Mouse (Mus musculus) CD4-positive helper T cell, adult 2 months (primary cell): ENCODE measurements around the gene Cyp27a1.

Experiments
- DNase-seq: peaks from one replicate; pipeline ENCODE4 v3.0.0-alpha.2; 2012; ENCODE audit warnings: low read depth, missing footprints, low spot score

The Cyp27a1 gene

DNA sequence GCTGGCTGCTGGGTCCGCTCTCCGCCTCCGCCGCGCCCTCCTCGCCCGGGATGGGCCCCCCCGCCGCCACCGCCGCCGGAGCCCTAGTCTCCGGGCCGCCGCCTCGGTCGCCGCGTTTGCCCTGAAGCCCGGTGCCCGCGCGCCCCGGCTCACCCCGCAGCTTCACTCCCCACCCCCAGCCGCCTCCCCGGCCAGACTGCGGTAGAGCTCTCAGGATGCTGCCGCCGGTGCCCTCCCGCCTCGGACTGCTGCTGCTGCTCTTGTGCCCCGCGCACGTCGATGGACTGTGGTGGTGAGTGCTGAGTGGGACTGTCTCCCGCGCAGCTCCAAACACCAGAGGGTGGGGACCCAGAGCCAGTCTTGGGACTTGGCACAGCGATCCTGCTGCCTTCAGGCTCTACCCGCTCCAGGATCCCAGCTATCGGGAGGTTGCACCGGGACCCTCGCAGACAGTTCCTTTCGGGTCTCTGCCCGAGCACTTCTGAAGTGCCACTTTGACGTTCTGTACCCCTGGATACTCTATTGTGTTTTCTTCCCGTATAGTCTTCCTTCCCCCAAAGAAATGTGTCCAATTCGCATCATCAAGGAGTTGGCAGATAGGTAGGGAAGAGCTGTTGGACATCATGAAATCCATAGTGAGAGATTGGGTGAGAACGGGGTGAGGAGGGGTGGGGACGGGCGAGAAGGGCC, 58.7 kb downstream of the Cyp27a1 start:
- no peak for DNase-seq

DNA sequence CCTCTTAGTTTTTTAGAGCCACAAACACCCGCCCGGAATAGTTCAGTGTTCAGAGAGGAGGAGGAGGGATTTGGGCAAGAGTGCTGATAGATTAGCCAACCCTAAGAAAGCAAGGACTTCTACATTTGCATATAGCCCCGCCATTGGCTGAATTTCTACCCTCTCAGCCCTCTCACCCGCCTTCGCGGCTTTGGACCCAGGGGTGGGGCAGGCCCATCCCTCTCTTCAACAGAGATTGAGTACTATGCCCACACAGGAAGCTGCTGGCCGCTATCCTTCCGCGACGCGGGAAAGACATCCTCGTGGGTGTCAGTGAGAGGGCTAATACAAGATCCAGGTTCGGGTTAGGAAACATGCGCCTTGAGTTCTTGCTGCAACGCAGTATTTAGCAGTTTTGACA, 59.8 kb downstream of the Cyp27a1 start:
- peak; percentile 74 for DNase-seq

DNA sequence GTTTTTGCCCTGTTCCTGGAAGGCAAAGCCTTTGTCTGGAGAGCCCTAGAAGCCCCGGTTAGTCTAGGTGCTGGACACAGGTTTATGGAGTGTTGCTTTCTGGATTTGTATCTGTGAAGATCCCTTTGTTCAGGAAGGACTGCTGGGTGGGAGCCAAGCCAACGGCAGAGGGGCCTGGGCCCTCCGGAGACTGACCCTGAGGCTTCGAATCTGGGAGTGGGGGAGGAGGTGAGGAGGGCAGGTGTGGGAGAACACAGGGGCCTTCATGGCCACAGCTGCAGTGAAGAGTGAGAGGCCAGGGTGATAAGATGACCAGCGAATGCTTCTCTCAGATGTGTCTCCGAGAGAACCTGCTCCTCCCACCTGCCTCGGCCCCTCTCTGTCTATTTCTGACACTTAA, 60.7 kb downstream of the Cyp27a1 start:
- DNase-seq = no peak

DNA sequence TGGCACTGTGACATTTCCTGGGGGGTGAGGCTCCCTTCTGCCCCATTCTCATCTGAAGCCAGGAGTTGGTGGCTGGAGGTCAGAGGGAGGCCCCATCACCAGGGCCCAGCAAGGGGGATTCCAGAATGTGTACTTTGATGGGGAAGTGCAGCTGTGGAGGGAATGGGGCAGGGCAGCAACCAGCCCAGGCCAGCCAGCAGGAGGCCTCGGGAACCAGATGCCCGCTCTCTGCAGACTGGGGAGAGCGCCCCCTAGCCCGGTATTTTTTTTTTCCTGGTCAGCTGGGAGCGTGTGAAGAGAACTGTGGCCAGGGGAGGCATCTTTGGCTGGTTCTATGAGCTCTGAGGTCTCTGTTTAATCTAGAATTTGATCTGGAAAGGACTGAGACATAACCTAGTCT, 62.4 kb downstream of the Cyp27a1 start:
- DNase-seq = no peak

DNA sequence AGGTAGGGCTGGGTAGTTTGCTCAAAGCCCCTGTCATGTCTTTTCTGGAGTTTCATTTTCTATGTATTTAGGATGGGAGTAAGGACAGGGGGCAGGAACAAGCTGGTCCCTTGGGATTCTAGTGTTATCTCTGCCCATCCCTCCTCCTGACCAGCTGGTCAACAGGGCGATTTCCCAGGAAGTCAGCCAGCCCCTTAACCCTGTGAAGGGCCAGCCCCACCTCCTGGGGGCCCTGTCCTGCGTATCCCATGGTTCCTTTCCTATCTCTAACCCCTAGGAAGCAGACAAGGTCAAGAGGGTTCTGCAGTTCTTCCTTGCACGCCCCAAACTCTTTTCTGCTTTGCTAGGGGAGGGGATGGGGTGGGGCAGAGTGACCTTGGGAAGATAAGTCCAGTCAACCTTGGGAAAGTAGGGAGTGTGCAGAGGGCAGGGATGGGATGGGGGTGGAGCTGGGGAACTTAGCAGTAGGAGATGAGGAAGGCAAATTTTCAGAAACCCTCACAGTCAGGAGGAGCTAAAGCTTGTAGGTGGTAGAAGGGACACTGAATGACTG, 65.6 kb downstream of the Cyp27a1 start:
- no peak for DNase-seq

DNA sequence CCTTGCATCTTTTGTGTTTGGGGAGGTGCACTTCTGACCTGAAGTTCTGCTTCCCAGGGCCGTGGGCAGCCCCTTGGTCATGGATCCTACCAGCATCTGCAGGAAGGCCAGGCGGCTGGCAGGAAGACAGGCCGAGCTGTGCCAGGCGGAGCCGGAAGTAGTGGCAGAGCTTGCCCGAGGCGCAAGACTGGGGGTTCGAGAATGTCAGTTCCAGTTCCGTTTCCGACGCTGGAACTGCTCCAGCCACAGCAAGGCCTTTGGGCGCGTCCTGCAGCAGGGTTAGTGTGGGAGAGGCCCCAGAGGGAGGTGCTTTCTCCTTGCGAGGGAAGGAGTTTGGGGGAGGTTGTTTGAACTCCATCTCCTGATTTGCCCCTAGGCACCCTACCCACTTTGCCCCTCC, 68.7 kb downstream of the Cyp27a1 start:
- DNase-seq = no peak

DNA sequence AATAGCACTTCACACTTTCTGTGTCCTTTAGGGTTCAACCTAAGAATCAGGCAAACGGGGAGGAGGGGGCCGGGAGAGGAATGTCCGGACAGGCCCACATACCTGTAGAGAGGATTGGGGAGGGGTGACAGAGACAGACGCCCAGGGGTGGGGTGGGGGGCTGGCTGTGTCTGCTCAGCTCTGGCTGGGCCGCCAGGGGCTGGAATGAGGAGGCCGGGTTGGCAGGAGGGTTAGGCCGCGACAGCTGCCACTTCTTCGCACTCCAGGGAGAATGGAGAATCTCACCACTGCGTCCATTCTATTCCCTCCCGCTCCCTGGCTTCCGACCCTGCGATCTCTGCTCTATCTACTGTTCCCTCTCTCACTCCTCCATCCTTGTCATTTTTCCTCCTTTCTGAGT, 70.2 kb downstream of the Cyp27a1 start:
- DNase-seq = no peak

DNA sequence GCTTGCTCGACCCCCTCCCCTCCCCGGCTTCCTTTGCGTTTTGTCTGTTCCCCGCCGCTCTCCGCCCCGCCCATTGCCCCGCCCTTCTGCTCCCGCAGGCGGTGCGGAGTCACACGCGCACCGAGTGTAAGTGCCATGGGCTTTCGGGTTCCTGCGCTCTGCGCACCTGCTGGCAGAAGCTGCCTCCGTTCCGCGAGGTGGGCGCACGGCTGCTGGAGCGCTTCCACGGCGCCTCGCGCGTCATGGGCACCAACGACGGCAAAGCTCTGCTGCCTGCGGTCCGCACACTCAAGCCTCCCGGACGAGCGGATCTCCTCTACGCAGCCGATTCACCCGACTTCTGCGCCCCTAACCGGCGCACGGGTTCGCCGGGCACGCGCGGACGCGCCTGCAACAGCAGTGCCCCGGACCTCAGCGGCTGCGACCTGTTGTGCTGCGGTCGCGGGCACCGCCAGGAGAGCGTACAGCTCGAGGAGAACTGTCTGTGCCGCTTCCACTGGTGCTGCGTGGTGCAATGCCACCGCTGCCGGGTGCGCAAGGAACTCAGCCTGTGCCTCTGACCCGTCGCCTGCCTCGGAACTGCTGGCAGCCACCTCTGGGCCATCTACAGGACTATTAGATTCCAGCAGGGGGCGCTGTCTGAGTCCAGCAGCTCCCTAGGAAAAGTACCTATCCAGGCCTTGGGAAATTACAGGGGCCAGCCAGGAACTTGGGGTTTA, 70.8 kb downstream of the Cyp27a1 start:
- DNase-seq = peak; percentile 46
